Mouse (Mus musculus) limb, embryonic 13.5 days (tissue): Measurements from ENCODE around the gene Gm45062. TPM values are rescaled to one million over a fixed set of nuclear protein-coding genes. Genes with fewer than 3 reads are reported as not detected.
A peak's percentile ranks its signal among the peaks of the same experiment; 100 is the strongest.
"Not testable (repeated sequence)": the region's sequence is repeated elsewhere in the genome, so short reads cannot be mapped to it uniquely, and the experiment has no call there.

Source experiments
- ATAC-seq: fragments of 200-750 bp; cut with Nextera tagmentation; 2 replicates; pipeline ENCODE4 v1.8.0; 2017; ENCODE audit warnings: low read depth, moderate number of reproducible peaks, moderate TSS enrichment; ENCODE audit not compliant: low FRiP score
- H3K27ac ChIP-seq: fragments of 300-500 bp; sonication (generic); 2 replicates; pipeline ENCODE4 v1.5.1; 2015; ENCODE audit warnings: inconsistent platforms, mild to moderate bottlenecking, moderate library complexity
- H3K27me3 ChIP-seq: fragments of 300-500 bp; sonication (generic); 2 replicates; pipeline ENCODE4 v1.6.1; 2015; ENCODE audit warnings: mild to moderate bottlenecking, inconsistent platforms
- H3K36me3 ChIP-seq: fragments of 300-500 bp; sonication (generic); 2 replicates; pipeline ENCODE4 v1.6.1; 2015; ENCODE audit warnings: inconsistent platforms, mild to moderate bottlenecking, moderate library complexity
- H3K4me1 ChIP-seq: fragments of 300-500 bp; sonication (generic); 2 replicates; pipeline ENCODE4 v1.6.1; 2015; ENCODE audit warnings: inconsistent platforms
- H3K4me2 ChIP-seq: fragments of 300-500 bp; sonication (generic); replicated peaks from 2 replicates; pipeline ENCODE4 v1.6.1; 2015; ENCODE audit warnings: inconsistent platforms, mild to moderate bottlenecking, moderate library complexity
- H3K4me3 ChIP-seq: fragments of 300-500 bp; sonication (generic); 2 replicates; pipeline ENCODE4 v1.5.1; 2015; ENCODE audit warnings: moderate library complexity, mild to moderate bottlenecking, inconsistent platforms
- H3K9ac ChIP-seq: fragments of 300-500 bp; sonication (generic); 2 replicates; pipeline ENCODE4 v1.6.1; 2015; ENCODE audit warnings: mild to moderate bottlenecking, inconsistent platforms
- H3K9me3 ChIP-seq: fragments of 300-500 bp; sonication (generic); 2 replicates; pipeline ENCODE4 v1.6.1; 2016; ENCODE audit warnings: inconsistent platforms
- WGBS: fragments of 180-500 bp; shearing (Covaris S2); methylation state at CpG from one replicate; pipeline ENCODE4 v1.1.7; 2015; 5-methylcytosine and 5-hydroxymethylcytosine counted together
- polyA plus RNA-seq: library from polyadenylated mRNA; unstranded; fragments of >200 nt; fragmentation: Nextera tagmentation; extraction: Ambion mirVana; gene quantifications from 2 replicates; pipeline ENCODE4 v1.2.1, GENCODE M21; 2015

Gm45062 gene
- polyA plus RNA-seq, 1 experiment from 2014 or later = 15.5 TPM

GRCm38 (mm10) chr6:8319591-8319990, 60.3 kb downstream of the Gm45062 start:
- Histone ChIP-seq H3K4me3 (no peak overlapping the region), H3K36me3 (no peaks in the 10 kb centered on the region), H3K9ac (no peak overlapping the region), H3K4me2 (no peak overlapping the region), H3K9me3 (no peaks in the 10 kb centered on the region; the same call in 1 of the 2 replicates), H3K27me3 (no peaks in the 10 kb centered on the region), H3K4me1 (no peaks in the 10 kb centered on the region), H3K27ac (no peak overlapping the region)
- 81% methylated on average over 2 of the region's 2 CpGs for whole genome bisulfite sequencing
- ATAC-seq = no peak

DNA sequence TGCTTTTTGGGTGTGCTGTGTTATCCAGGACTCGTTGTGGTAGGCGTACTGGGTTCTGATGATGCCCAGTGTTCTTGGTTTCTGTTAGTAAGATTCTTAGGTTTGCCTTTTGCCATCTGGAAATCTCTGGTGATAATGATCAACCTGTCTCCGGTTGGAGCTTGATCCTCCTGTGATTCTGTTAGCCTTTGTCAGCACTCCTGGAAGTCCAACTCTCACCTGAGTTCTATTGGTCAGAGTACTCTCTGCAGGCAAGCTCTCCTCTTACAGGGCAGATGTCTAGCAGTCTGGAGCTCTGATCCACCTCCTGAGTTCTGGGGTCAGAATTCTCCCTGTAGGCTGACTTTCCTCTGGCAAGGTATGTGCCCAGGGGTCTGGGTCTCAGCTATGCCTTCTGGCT, 72.2 kb downstream of the Gm45062 start:
- WGBS = 93% methylated on average over 3 of the region's 3 CpGs
- not testable (repeated sequence) for ATAC-seq

GRCm38 (mm10) chr6:8333380-8333779, 74.1 kb downstream of the Gm45062 start:
- Histone ChIP-seq H3K27ac (no peak overlapping the region), H3K27me3 (no peaks in the 10 kb centered on the region), H3K9me3 (no peaks in the 10 kb centered on the region), H3K4me2 (no peak overlapping the region), H3K36me3 (no peaks in the 10 kb centered on the region), H3K4me1 (peaks cover 11% of the 10 kb centered on the region), H3K9ac (no peak overlapping the region), H3K4me3 (no peak overlapping the region)
- ATAC-seq = peak; percentile 54; the same call in 1 of the 2 replicates
- 89% methylated on average over 1 of the region's 1 CpGs for WGBS

More for the DNA sequence above, 72.2 kb downstream of the Gm45062 start:
- H3K4me2 ChIP-seq, H3K9me3 ChIP-seq, H3K36me3 ChIP-seq, H3K4me1 ChIP-seq, H3K27ac ChIP-seq, H3K27me3 ChIP-seq, H3K4me3 ChIP-seq, H3K9ac ChIP-seq: not testable (repeated sequence)

DNA sequence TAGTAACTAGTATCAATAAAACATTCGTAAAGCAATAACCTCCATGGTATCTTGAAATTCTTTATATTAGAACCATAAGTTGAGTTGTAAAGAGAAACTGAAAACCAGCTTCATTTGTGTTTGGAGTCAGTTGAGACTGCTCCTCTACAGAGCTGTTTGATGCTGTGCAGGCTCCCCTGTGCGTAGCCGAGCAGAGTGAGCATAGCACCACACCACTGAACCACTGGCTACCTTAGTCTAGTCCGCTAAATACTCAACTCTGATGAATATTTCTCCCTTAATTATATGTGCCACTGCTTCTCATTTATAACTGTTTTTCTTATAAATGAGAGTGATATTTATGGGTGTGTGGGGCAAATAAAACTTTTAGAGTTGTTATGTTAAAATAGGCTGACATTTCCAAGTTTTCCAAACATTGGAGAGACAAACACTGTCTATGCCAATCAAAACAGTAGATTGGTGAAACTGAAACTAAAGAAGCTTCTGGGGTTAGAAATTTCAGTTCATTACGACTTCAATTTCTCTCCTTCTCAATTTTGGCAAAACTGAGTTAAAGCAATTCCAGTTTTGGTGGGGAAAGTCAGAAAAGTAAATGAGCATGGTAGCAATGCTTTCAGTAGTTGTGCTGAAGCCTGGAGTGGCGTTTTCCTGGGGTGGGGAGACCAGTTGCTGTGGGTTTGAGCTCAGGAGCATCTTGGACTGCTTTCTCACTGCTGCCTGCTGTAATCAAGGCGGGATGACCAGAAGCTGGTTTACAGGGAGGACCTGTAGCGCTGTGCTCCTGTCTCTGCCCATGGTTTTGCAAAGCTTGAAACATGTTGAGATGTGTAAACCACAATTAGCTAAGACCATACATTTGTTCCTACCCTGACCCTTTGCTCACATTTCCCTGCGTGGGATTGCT, 77.5 kb downstream of the Gm45062 start:
- 0 out of 2 replicates have a peak, but pooled peaks have one; percentile 72 for ATAC-seq
- Histone ChIP-seq H3K4me2 (peak overlapping the region; percentile 27; the same call in 1 of the 2 replicates), H3K4me3 (no peak overlapping the region), H3K9me3 (no peaks in the 10 kb centered on the region), H3K9ac (no peak overlapping the region), H3K27me3 (no peaks in the 10 kb centered on the region), H3K4me1 (peaks cover 16% of the 10 kb centered on the region), H3K36me3 (no peaks in the 10 kb centered on the region), H3K27ac (no peak overlapping the region)
- WGBS = 57% methylated on average over 9 of the region's 9 CpGs

DNA sequence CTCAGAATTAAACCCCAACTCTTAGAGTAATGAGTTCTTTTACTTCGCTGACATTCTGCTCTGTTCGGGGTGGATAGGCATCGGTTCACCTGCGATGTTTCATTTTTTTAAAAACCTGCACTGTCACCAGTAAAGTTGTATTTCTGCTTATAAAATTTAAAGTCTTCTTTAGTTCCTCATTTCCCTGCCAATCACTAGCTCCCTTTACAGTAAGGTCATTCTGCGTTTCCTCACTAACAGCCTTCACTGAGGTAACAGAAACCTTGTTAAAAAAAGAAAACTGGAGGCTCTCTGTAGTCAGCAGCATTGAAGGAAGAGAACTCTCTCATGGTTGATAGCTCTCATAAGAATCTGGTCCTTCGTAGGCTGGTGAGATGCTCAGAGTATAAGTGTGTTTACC, 80.2 kb downstream of the Gm45062 start:
- no peak overlapping the region for H3K4me3 ChIP-seq
- no peak overlapping the region for H3K4me2 ChIP-seq
- WGBS = 72% methylated on average over 6 of the region's 6 CpGs
- H3K4me1 ChIP-seq = peaks cover 13% of the 10 kb centered on the region
- H3K9ac ChIP-seq = no peak overlapping the region
- H3K9me3 ChIP-seq = no peaks in the 10 kb centered on the region
- no peak overlapping the region for H3K27ac ChIP-seq
- H3K27me3 ChIP-seq = no peaks in the 10 kb centered on the region
- ATAC-seq = no peak
- no peaks in the 10 kb centered on the region for H3K36me3 ChIP-seq

- peaks cover 8% of the 10 kb centered on the region; the same call in 1 of the 2 replicates for H3K4me1 ChIP-seq
- no peak overlapping the region for H3K4me2 ChIP-seq
- WGBS = 93% methylated on average over 4 of the region's 4 CpGs
- H3K4me3 ChIP-seq = no peak overlapping the region
- H3K36me3 ChIP-seq = no peaks in the 10 kb centered on the region
- ATAC-seq = no peak
- no peak overlapping the region for H3K27ac ChIP-seq
- H3K9ac ChIP-seq = no peak overlapping the region
- H3K9me3 ChIP-seq = no peaks in the 10 kb centered on the region
- H3K27me3 ChIP-seq = no peaks in the 10 kb centered on the region
Observed at GRCm38 (mm10) chr6:8343271-8343670, 84.0 kb downstream of the Gm45062 start.

DNA sequence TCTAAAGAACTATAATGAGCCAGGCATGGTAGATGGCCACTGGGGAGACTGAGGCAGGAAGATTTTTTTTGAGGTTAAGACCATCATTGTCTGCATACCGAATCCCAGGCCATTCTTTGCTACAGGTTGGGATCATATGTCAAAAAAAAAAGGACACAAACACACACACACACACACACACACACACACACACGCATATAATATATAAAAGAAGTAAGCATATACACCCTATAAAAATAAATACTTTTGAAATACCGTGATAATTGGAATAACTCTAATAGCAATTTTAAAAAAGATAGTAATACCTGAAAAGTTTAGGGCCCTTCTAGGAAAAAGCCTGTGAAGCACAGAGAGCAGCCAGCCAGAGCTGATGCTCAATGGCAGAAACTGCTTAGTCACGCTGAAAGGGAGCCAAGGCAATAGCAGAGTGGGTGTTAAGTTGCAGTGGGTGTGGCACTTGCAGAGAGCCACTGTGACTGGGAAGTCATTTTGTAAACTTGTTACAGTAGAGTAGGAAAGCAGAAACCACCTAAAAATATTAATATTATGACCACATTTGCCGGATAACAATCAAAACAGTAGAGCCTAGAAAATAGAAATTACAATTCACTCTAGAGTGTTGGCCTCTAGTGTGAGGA, 86.1 kb downstream of the Gm45062 start:
- Histone ChIP-seq H3K4me3 (no peak overlapping the region), H3K4me1 (peaks cover 12% of the 10 kb centered on the region; the same call in 1 of the 2 replicates), H3K9ac (no peak overlapping the region), H3K4me2 (no peak overlapping the region), H3K27me3 (no peaks in the 10 kb centered on the region), H3K27ac (no peak overlapping the region), H3K9me3 (no peaks in the 10 kb centered on the region), H3K36me3 (no peaks in the 10 kb centered on the region)
- ATAC-seq = 0 out of 2 replicates have a peak, but pooled peaks have one; percentile 54
- 60% methylated on average over 5 of the region's 5 CpGs for WGBS

- Histone ChIP-seq H3K27ac (no peak overlapping the region), H3K9ac (no peak overlapping the region), H3K9me3 (no peaks in the 10 kb centered on the region), H3K4me3 (no peak overlapping the region), H3K27me3 (no peaks in the 10 kb centered on the region), H3K36me3 (no peaks in the 10 kb centered on the region), H3K4me1 (peaks cover 25% of the 10 kb centered on the region), H3K4me2 (no peak overlapping the region)
- WGBS = 90% methylated on average over 2 of the region's 2 CpGs
- ATAC-seq = no peak
Observed at GRCm38 (mm10) chr6:8347154-8347553, 87.9 kb downstream of the Gm45062 start.

- H3K36me3 ChIP-seq = no peaks in the 10 kb centered on the region
- H3K27ac ChIP-seq = no peak overlapping the region
- no peak for ATAC-seq
- H3K27me3 ChIP-seq = no peaks in the 10 kb centered on the region
- WGBS = 75% methylated on average over 1 of the region's 1 CpGs
- H3K4me1 ChIP-seq = peaks cover 37% of the 10 kb centered on the region
- H3K4me3 ChIP-seq = no peak overlapping the region
- H3K9me3 ChIP-seq = no peaks in the 10 kb centered on the region
- no peak overlapping the region for H3K9ac ChIP-seq
- no peak overlapping the region for H3K4me2 ChIP-seq
Observed at GRCm38 (mm10) chr6:8348344-8348743, 89.1 kb downstream of the Gm45062 start.

DNA sequence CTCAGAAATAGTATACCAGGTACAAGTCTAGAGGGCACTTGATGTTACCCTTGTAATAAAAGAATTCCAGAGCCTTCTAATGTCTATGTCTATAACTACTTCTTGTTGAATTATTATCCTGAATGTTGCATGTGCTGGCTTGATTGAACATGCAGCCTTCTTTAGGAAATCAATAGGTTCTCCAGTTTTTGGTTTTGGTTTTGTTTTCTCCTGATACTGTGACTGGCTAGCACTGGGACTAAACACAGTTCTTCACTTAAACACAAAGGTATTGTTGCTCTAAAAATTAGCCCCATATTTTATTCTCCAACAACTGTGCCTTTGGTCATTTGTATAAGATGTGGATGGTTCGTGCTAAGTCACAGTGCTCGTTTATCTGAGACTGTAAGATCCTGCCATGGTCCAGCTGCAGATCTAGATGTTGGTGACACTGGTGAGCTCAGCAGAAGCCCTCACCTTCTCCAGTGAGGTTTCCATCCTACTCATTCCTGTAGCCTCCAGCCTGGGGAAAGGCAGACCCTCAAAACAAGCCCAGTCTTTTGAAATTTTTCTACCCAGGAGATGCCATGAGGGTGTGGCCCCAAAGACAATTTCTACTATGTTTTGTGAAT, 89.9 kb downstream of the Gm45062 start:
- H3K4me1 ChIP-seq = peaks cover 45% of the 10 kb centered on the region
- H3K27me3 ChIP-seq = no peaks in the 10 kb centered on the region
- H3K4me2 ChIP-seq = no peak overlapping the region
- no peak for ATAC-seq
- no peak overlapping the region for H3K4me3 ChIP-seq
- 85% methylated on average over 2 of the region's 2 CpGs for WGBS
- no peaks in the 10 kb centered on the region for H3K9me3 ChIP-seq
- H3K9ac ChIP-seq = no peak overlapping the region
- H3K36me3 ChIP-seq = no peaks in the 10 kb centered on the region
- no peak overlapping the region for H3K27ac ChIP-seq

GRCm38 (mm10) chr6:8351507-8351906, 92.3 kb downstream of the Gm45062 start:
- Histone ChIP-seq H3K9me3 (no peaks in the 10 kb centered on the region), H3K4me3 (no peak overlapping the region), H3K36me3 (no peaks in the 10 kb centered on the region), H3K27ac (no peak overlapping the region; the same call in 1 of the 2 replicates), H3K9ac (no peak overlapping the region), H3K4me2 (no peak overlapping the region), H3K4me1 (peaks cover 51% of the 10 kb centered on the region), H3K27me3 (no peaks in the 10 kb centered on the region)
- WGBS = 56% methylated on average over 2 of the region's 2 CpGs
- ATAC-seq = no peak
